In genomic region chr7:25314606-25315305, GRCm38 (mm10) we compare ENCODE assay signal across 7 mouse cellular contexts. TPM values are rescaled to one million over a fixed set of nuclear protein-coding genes. Genes with fewer than 3 reads are reported as not detected.
DNase-seq lines count a peak whose midpoint lies in the region; ATAC-seq and TF ChIP-seq lines count a peak whose summit lies in the region.

No protein-coding gene starts in this region.

- peak overlapping the region; percentile 43 for H3K4me3 ChIP-seq in lung, embryonic 14.5 days (ENCODE audit: low read depth, low read length)
- H3K4me3 ChIP-seq in embryonic fibroblast, embryonic 13.5 days (ENCODE audit: insufficient read depth, low read length) = peak overlapping the region; percentile 25; the same call in 1 of the 2 replicates
- H3K4me3 ChIP-seq in intestine, postnatal 0 days (ENCODE audit: low read depth, low read length) = peak overlapping the region; percentile 70
- H3K4me3 ChIP-seq in olfactory bulb, adult 2 months (ENCODE audit: insufficient read depth, low read depth, low read length) = peak overlapping the region; percentile 29

- peaks cover 44% of the 10 kb centered on the region for H3K27me3 ChIP-seq in lung, embryonic 14.5 days (ENCODE audit: insufficient read depth, low read length)
- peaks cover 48% of the 10 kb centered on the region for H3K27me3 ChIP-seq in intestine, postnatal 0 days (replicated peaks; ENCODE audit: control insufficient read depth, insufficient read depth, low read length)

- no peak overlapping the region for H3K27ac ChIP-seq in lung, embryonic 14.5 days (ENCODE audit: low read depth)
- H3K27ac ChIP-seq in embryonic fibroblast, embryonic 13.5 days (ENCODE audit: insufficient read depth, low read length) = no peak overlapping the region
- no peak overlapping the region for H3K27ac ChIP-seq in intestine, postnatal 0 days (ENCODE audit: low read depth, low read length)
- no peak overlapping the region for H3K27ac ChIP-seq in olfactory bulb, adult 2 months (ENCODE audit: insufficient read depth, low read depth, low read length)

- no peak for TF ChIP-seq CTCF in lung, embryonic 14.5 days (IDR thresholded peaks at IDR 0.05; ENCODE audit: low read depth)
- no peak for TF ChIP-seq CTCF in embryonic fibroblast, embryonic 13.5 days (IDR thresholded peaks at IDR 0.05; ENCODE audit: borderline replicate concordance, insufficient read depth, low read length)
- no peak for TF ChIP-seq CTCF in intestine, postnatal 0 days (IDR thresholded peaks at IDR 0.05; ENCODE audit: low read depth)
- no peak for TF ChIP-seq CTCF in olfactory bulb, adult 2 months (IDR thresholded peaks at IDR 0.05; ENCODE audit: insufficient read depth, low read depth, low read length)

- no peak for TF ChIP-seq POLR2A in embryonic fibroblast, embryonic 13.5 days (IDR thresholded peaks at IDR 0.05; ENCODE audit: low read depth, low read length)
- TF ChIP-seq POLR2A in olfactory bulb, adult 2 months (IDR thresholded peaks at IDR 0.05; ENCODE audit: insufficient read depth, low read depth, low read length) = no peak

- ATAC-seq in lung, embryonic 14.5 days (ENCODE audit: insufficient read depth) = no peak
- no peak for ATAC-seq in intestine, postnatal 0 days

- 1% methylated on average over 46 of the region's 51 CpGs for WGBS in lung, embryonic 14.5 days
- WGBS in intestine, postnatal 0 days = 3% methylated on average over 45 of the region's 51 CpGs
- WGBS in olfactory bulb, adult 2 months = 17% methylated on average over 51 of the region's 51 CpGs

- DNase-seq in lung, embryonic 14.5 days = no peak
- DNase-seq in lung, postnatal 25 days (ENCODE audit: low spot score) = no peak
- no peak for DNase-seq in right cerebral cortex, postnatal 4 days
- no peak for DNase-seq in gastrocnemius, postnatal 10 days

- peak overlapping the region; percentile 99 for H3K4me2 ChIP-seq in lung, embryonic 14.5 days
- peak overlapping the region; percentile 89 for H3K4me2 ChIP-seq in intestine, postnatal 0 days (replicated peaks; ENCODE audit: low read depth)

- no peaks in the 10 kb centered on the region for H3K9me3 ChIP-seq in lung, embryonic 14.5 days (ENCODE audit: low read depth, low read length)
- H3K9me3 ChIP-seq in intestine, postnatal 0 days (ENCODE audit: control insufficient read depth) = no peaks in the 10 kb centered on the region

- H3K9ac ChIP-seq in lung, embryonic 14.5 days = peak overlapping the region; percentile 34; the same call in 1 of the 2 replicates
- H3K9ac ChIP-seq in intestine, postnatal 0 days (ENCODE audit: low read depth, low read length) = no peak overlapping the region

- peaks cover 10% of the 10 kb centered on the region; the same call in 1 of the 2 replicates for H3K4me1 ChIP-seq in lung, embryonic 14.5 days (ENCODE audit: insufficient read depth)
- no peaks in the 10 kb centered on the region for H3K4me1 ChIP-seq in embryonic fibroblast, embryonic 13.5 days (ENCODE audit: control insufficient read depth, insufficient read depth, low read length)
- 0 out of 2 replicates have a peak, but pooled peaks cover 4% of the 10 kb centered on the region for H3K4me1 ChIP-seq in intestine, postnatal 0 days (replicated peaks; ENCODE audit: control insufficient read depth, insufficient read depth, low read length)
- H3K4me1 ChIP-seq in olfactory bulb, adult 2 months (ENCODE audit: control insufficient read depth, insufficient read depth, low read length) = peaks cover 15% of the 10 kb centered on the region

- H3K36me3 ChIP-seq in lung, embryonic 14.5 days (ENCODE audit: insufficient read depth) = no peaks in the 10 kb centered on the region
- no peaks in the 10 kb centered on the region for H3K36me3 ChIP-seq in intestine, postnatal 0 days (ENCODE audit: control insufficient read depth, insufficient read depth)

RNA-seq across cellular contexts. Expression of gene Megf8, which starts 2.2 kb away (rescaled TPM):
- polyA plus RNA-seq in lung, embryonic 14.5 days (2014; fragmentation: Nextera tagmentation; extraction: Ambion mirVana) = 12.2 and 14.9 TPM in 2 replicates
- 32.9 and 38.3 TPM in 2 replicates for polyA plus RNA-seq in embryonic fibroblast, embryonic 13.5 days (2011; ENCODE audit: insufficient read length, low read depth, missing spikeins)
- polyA plus RNA-seq in intestine, postnatal 0 days (2015; fragmentation: Nextera tagmentation; extraction: Ambion mirVana) = 3.4 and 3.8 TPM in 2 replicates
- polyA plus RNA-seq in olfactory bulb, adult 2 months (2012; ENCODE audit: insufficient read depth, insufficient read length, low replicate concordance, missing spikeins) = not detected in 2 replicates
- total RNA-seq in gastrocnemius, postnatal 10 days (2021) = 10 to 100 TPM; 24.0 to 27.2 TPM

RNA-seq across cellular contexts. Expression of gene Tmem145, which starts 8.8 kb away (rescaled TPM):
- polyA plus RNA-seq in lung, embryonic 14.5 days (2014; fragmentation: Nextera tagmentation; extraction: Ambion mirVana) = 0.25 TPM in 1 of 2 replicates, not detected in the other
- polyA plus RNA-seq in embryonic fibroblast, embryonic 13.5 days (2011; ENCODE audit: insufficient read length, low read depth, missing spikeins) = not detected in 2 replicates
- 0.69 and 0.92 TPM in 2 replicates for polyA plus RNA-seq in intestine, postnatal 0 days (2015; fragmentation: Nextera tagmentation; extraction: Ambion mirVana)
- not detected in 2 replicates for polyA plus RNA-seq in olfactory bulb, adult 2 months (2012; ENCODE audit: insufficient read depth, insufficient read length, low replicate concordance, missing spikeins)
- not detected for total RNA-seq in gastrocnemius, postnatal 10 days (2021)

RNA-seq across cellular contexts. Expression of gene Prr19, which starts 13.5 kb away (rescaled TPM):
- polyA plus RNA-seq in lung, embryonic 14.5 days (2014; fragmentation: Nextera tagmentation; extraction: Ambion mirVana) = 0.26 and 0.29 TPM in 2 replicates
- polyA plus RNA-seq in embryonic fibroblast, embryonic 13.5 days (2011; ENCODE audit: insufficient read length, low read depth, missing spikeins) = not detected in 2 replicates
- 0.12 TPM in 1 of 2 replicates, not detected in the other for polyA plus RNA-seq in intestine, postnatal 0 days (2015; fragmentation: Nextera tagmentation; extraction: Ambion mirVana)
- not detected in 2 replicates for polyA plus RNA-seq in olfactory bulb, adult 2 months (2012; ENCODE audit: insufficient read depth, insufficient read length, low replicate concordance, missing spikeins)
- total RNA-seq in gastrocnemius, postnatal 10 days (2021) = not detected

RNA-seq across cellular contexts. Expression of gene Pafah1b3, which starts 17.0 kb away (rescaled TPM):
- 175 and 183 TPM in 2 replicates for polyA plus RNA-seq in lung, embryonic 14.5 days (2014; fragmentation: Nextera tagmentation; extraction: Ambion mirVana)
- polyA plus RNA-seq in embryonic fibroblast, embryonic 13.5 days (2011; ENCODE audit: insufficient read length, low read depth, missing spikeins) = 46.2 and 48.8 TPM in 2 replicates
- polyA plus RNA-seq in intestine, postnatal 0 days (2015; fragmentation: Nextera tagmentation; extraction: Ambion mirVana) = 87.6 and 91.9 TPM in 2 replicates
- polyA plus RNA-seq in olfactory bulb, adult 2 months (2012; ENCODE audit: insufficient read depth, insufficient read length, low replicate concordance, missing spikeins) = not detected in 2 replicates
- total RNA-seq in gastrocnemius, postnatal 10 days (2021) = 10 to 100 TPM in 1 of 2 experiments, 1 to 10 TPM in 1; 7.5 to 12.3 TPM

RNA-seq across cellular contexts. Expression of gene Cic, which starts 47.3 kb away (rescaled TPM):
- 31.1 and 39.1 TPM in 2 replicates for polyA plus RNA-seq in lung, embryonic 14.5 days (2014; fragmentation: Nextera tagmentation; extraction: Ambion mirVana)
- 138 and 152 TPM in 2 replicates for polyA plus RNA-seq in embryonic fibroblast, embryonic 13.5 days (2011; ENCODE audit: insufficient read length, low read depth, missing spikeins)
- 17.2 and 21.7 TPM in 2 replicates for polyA plus RNA-seq in intestine, postnatal 0 days (2015; fragmentation: Nextera tagmentation; extraction: Ambion mirVana)
- polyA plus RNA-seq in olfactory bulb, adult 2 months (2012; ENCODE audit: insufficient read depth, insufficient read length, low replicate concordance, missing spikeins) = 41.9 TPM in 1 of 2 replicates, not detected in the other
- 10 to 100 TPM; 65.7 to 73.4 TPM for total RNA-seq in gastrocnemius, postnatal 10 days (2021)
